13 mouse cellular contexts compared by ENCODE assay signal in genomic region chr16:45923731-45924424, GRCm38 (mm10). TPM values are rescaled to one million over a fixed set of nuclear protein-coding genes. Genes with fewer than 3 reads are reported as not detected.
DNase-seq lines count a peak whose midpoint lies in the region; ATAC-seq lines count a peak whose summit lies in the region.
"Had no signal": no experiment of that assay in that cellular context is flagged by ENCODE, and none has a peak within 500 bp of the region (broad histone marks: within the 10 kb centered on the region; RNA-seq: fewer than 3 reads in every experiment).

No protein-coding gene starts in this region.

- peak; percentile 93 for ATAC-seq in kidney, embryonic 14.5 days (ENCODE audit: low FRiP score, low TSS enrichment)
- ATAC-seq in limb, embryonic 12.5 days (ENCODE audit: insufficient number of reproducible peaks, insufficient read depth, low FRiP score, low TSS enrichment, low read depth): 0 out of 2 replicates have a peak, but pooled peaks have one; percentile 28
- ATAC-seq: hindbrain, embryonic 16.5 days had no signal

- H3K4me2 ChIP-seq in kidney, embryonic 14.5 days (replicated peaks; ENCODE audit: low read depth, low read length): no peak overlapping the region
- H3K4me2 ChIP-seq in limb, embryonic 12.5 days: no peak overlapping the region
- H3K4me2 ChIP-seq: forebrain, embryonic 12.5 days had no signal

- no peak for DNase-seq in kidney, adult 18-20 months
- DNase-seq in adipocyte (ENCODE audit: low spot score): peak; percentile 43
- peak; percentile 33 for DNase-seq in embryo, embryonic 9.5 days (ENCODE audit: extremely low spot score)
- no peak for DNase-seq in cerebellum, adult 11-12 months
- no peak for DNase-seq in adrenal gland, postnatal 4 days (ENCODE audit: low spot score in 2 of 2)
- DNase-seq: gastrocnemius, postnatal 25 days; liver; spleen, adult 18-20 months; thymus, postnatal 14 days had no signal

- no peaks in the 10 kb centered on the region for H3K9me3 ChIP-seq in kidney, embryonic 14.5 days (ENCODE audit: control insufficient read depth, low read length)
- H3K9me3 ChIP-seq in limb, embryonic 12.5 days: no peaks in the 10 kb centered on the region
- H3K9me3 ChIP-seq: forebrain, embryonic 12.5 days had no signal

- H3K36me3 ChIP-seq in kidney, embryonic 14.5 days (ENCODE audit: control insufficient read depth, insufficient read depth, low read length): no peaks in the 10 kb centered on the region
- no peaks in the 10 kb centered on the region for H3K36me3 ChIP-seq in limb, embryonic 12.5 days
- H3K36me3 ChIP-seq: forebrain, embryonic 12.5 days had no signal

- no peaks in the 10 kb centered on the region for H3K27me3 ChIP-seq in kidney, embryonic 14.5 days (ENCODE audit: control insufficient read depth, insufficient read depth, low read length)
- H3K27me3 ChIP-seq in limb, embryonic 12.5 days: no peaks in the 10 kb centered on the region
- H3K27me3 ChIP-seq: forebrain, embryonic 12.5 days had no signal

- H3K4me1 ChIP-seq in kidney, embryonic 14.5 days (ENCODE audit: control insufficient read depth, insufficient read depth, low read length): peaks cover 39% of the 10 kb centered on the region
- H3K4me1 ChIP-seq in limb, embryonic 12.5 days (replicated peaks): peaks cover 22% of the 10 kb centered on the region
- H3K4me1 ChIP-seq: forebrain, embryonic 12.5 days had no signal

- no peak overlapping the region for H3K9ac ChIP-seq in kidney, embryonic 14.5 days (ENCODE audit: low read depth, low read length)
- H3K9ac ChIP-seq in limb, embryonic 12.5 days (replicated peaks): no peak overlapping the region
- H3K9ac ChIP-seq: forebrain, embryonic 12.5 days had no signal

- no peak overlapping the region for H3K4me3 ChIP-seq in kidney, embryonic 14.5 days (ENCODE audit: low read length)
- H3K4me3 ChIP-seq in limb, embryonic 12.5 days (replicated peaks): no peak overlapping the region
- H3K4me3 ChIP-seq: forebrain, embryonic 12.5 days had no signal

- 19% methylated on average over 6 of the region's 6 CpGs for WGBS in kidney, embryonic 14.5 days
- WGBS in limb, embryonic 12.5 days: 44% methylated on average over 6 of the region's 6 CpGs

- peak overlapping the region; percentile 48; the same call in 1 of the 2 replicates for H3K27ac ChIP-seq in kidney, embryonic 14.5 days (ENCODE audit: low read depth, low read length)
- H3K27ac ChIP-seq in limb, embryonic 12.5 days: 0 out of 2 replicates have a peak overlapping the region, but pooled peaks have one; percentile 4
- H3K27ac ChIP-seq: forebrain, embryonic 12.5 days had no signal

RNA-seq across cellular contexts. Expression of gene Phldb2, which starts 29.5 kb away (rescaled TPM):
- polyA plus RNA-seq in kidney, embryonic 14.5 days (2014; fragmentation: Nextera tagmentation; extraction: Ambion mirVana): 48.1 and 79.3 TPM in 2 replicates
- 75.2 and 82.5 TPM in 2 replicates for polyA plus RNA-seq in limb, embryonic 12.5 days (2016; fragmentation: Nextera tagmentation; extraction: Ambion mirVana)
- 10 to 100 TPM; 77.3 to 90.7 TPM for total RNA-seq in adrenal gland, postnatal 4 days (2021)

Comparison
In these comparisons a context has a peak if more than half of its experiments do, and no peak if none do; other contexts are left out.
1. DNase-seq: peak in adipocyte (single experiment) and embryo, embryonic 9.5 days (single experiment); none in kidney, adult 18-20 months (single experiment), cerebellum, adult 11-12 months (single experiment) and adrenal gland, postnatal 4 days (0 of 2).